In the genomic region with DNA sequence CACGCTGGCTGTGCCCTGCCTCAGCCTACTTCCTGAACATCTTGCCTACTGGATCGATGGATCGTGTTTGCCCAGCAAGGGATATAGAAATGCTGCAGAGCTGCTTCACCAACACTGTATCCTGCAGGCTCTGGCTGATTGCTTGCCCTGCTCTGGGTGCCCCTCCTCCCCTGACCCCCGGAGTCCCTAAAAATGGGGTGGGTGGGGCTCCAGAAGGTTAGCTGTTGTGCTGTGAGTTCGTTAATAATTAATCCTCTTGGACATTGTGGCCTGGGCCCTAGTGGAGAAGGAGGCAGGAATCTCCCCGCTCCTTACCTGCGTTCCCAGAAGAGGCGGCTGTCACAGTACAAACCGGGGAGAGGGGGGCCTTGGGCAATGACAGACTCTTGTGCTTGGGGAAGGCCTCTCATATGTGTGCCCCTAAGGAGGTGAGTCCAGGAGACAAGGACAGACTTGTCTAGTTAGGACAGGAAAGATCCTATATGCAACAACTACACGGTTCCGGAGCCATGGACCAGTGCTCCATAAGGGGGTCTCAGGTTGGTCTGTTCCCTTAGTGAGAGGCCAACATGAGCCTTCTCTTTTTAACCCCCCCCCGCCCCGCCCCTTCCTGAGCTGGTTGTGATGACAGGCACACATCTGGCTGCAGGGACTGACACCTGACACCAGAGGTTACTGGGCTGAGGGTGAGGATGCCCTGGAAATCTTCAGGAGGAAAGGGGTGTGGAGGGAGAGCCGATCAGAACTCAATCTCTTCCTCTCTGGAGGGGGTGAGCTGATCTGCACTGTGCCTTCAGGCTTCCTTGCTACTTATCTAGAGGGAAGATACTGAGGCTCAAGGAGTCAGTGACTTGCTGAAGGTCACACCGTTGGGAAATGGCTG, we compare ENCODE assay signal across 8 mouse cellular contexts. TPM values are rescaled to one million over a fixed set of nuclear protein-coding genes. Genes with fewer than 3 reads are reported as not detected.
DNase-seq lines count a peak whose midpoint lies in the region; ATAC-seq and TF ChIP-seq lines count a peak whose summit lies in the region.

No protein-coding gene starts in this region.

- peak overlapping the region; percentile 20 for H3K9ac ChIP-seq in ES-Bruce4 (ENCODE audit: low read depth, poor library complexity, severe bottlenecking)
- peak overlapping the region; percentile 36 for H3K9ac ChIP-seq in lung, embryonic 14.5 days

- H3K4me1 ChIP-seq in ES-Bruce4 (ENCODE audit: control insufficient read depth, insufficient read depth, low read length): peaks cover 2% of the 10 kb centered on the region
- H3K4me1 ChIP-seq in embryonic facial prominence, embryonic 10.5 days: peaks cover 34% of the 10 kb centered on the region
- H3K4me1 ChIP-seq in kidney, adult 2 months (ENCODE audit: control insufficient read depth, insufficient read depth, low read length): peaks cover 17% of the 10 kb centered on the region; the same call in 1 of the 2 replicates
- no peaks in the 10 kb centered on the region for H3K4me1 ChIP-seq in lung, embryonic 14.5 days (ENCODE audit: insufficient read depth)

- no peak for TF ChIP-seq POLR2A in ES-Bruce4 (IDR thresholded peaks at IDR 0.05; ENCODE audit: insufficient read depth, low read length)
- peak; percentile 23 for TF ChIP-seq POLR2A in kidney, adult 2 months (IDR thresholded peaks at IDR 0.05; ENCODE audit: low read depth, low read length)

- no peak for TF ChIP-seq CTCF in ES-Bruce4 (IDR thresholded peaks at IDR 0.05; ENCODE audit: low read depth, low read length)
- 0 out of 2 replicates have a peak, but pooled peaks have one; percentile 7 for TF ChIP-seq CTCF in kidney, adult 2 months (conservative IDR thresholded peaks at IDR 0.05; ENCODE audit: insufficient read depth, insufficient read length, low read depth, low read length)
- no peak for TF ChIP-seq CTCF in lung, embryonic 14.5 days (IDR thresholded peaks at IDR 0.05; ENCODE audit: low read depth)

- no peak for TF ChIP-seq EP300 in ES-Bruce4 (IDR thresholded peaks at IDR 0.05; ENCODE audit: insufficient read depth, low read depth, low read length)

- peak; percentile 56 for DNase-seq in embryonic facial prominence, embryonic 10.5 days (ENCODE audit: low spot score)
- DNase-seq in kidney, adult 2 months: peak; percentile 91
- peak; percentile 35 for DNase-seq in lung, embryonic 14.5 days
- DNase-seq in B cell, adult 2 months: no peak
- no peak for DNase-seq in thymus, postnatal 36 days
- no peak for DNase-seq in adrenal gland, adult 18-20 months (ENCODE audit: low spot score in 2 of 2)
- DNase-seq in right cerebral cortex, postnatal 36 days (ENCODE audit: low spot score in 2 of 2): no peak

- H3K4me2 ChIP-seq in lung, embryonic 14.5 days: peak overlapping the region; percentile 60

- no peak overlapping the region for H3K27ac ChIP-seq in ES-Bruce4 (ENCODE audit: insufficient read depth, low read length)
- H3K27ac ChIP-seq in embryonic facial prominence, embryonic 10.5 days (replicated peaks): peak overlapping the region; percentile 63
- peak overlapping the region; percentile 95 for H3K27ac ChIP-seq in kidney, adult 2 months (ENCODE audit: insufficient read depth, low read depth, low read length)
- peak overlapping the region; percentile 6; the same call in 1 of the 2 replicates for H3K27ac ChIP-seq in lung, embryonic 14.5 days (ENCODE audit: low read depth)

- 7% methylated on average over 15 of the region's 15 CpGs for WGBS in embryonic facial prominence, embryonic 10.5 days
- WGBS in kidney, adult 2 months: 9% methylated on average over 15 of the region's 15 CpGs
- 7% methylated on average over 15 of the region's 15 CpGs for WGBS in lung, embryonic 14.5 days

- H3K27me3 ChIP-seq in ES-Bruce4 (ENCODE audit: control insufficient read depth, insufficient read depth, low read length, poor library complexity, severe bottlenecking): no peaks in the 10 kb centered on the region
- peaks cover 26% of the 10 kb centered on the region for H3K27me3 ChIP-seq in embryonic facial prominence, embryonic 10.5 days (replicated peaks; ENCODE audit: low read depth, poor library complexity, severe bottlenecking)
- H3K27me3 ChIP-seq in kidney, adult 2 months (replicated peaks; ENCODE audit: control insufficient read depth, insufficient read depth, low read length): no peaks in the 10 kb centered on the region
- peaks cover 22% of the 10 kb centered on the region for H3K27me3 ChIP-seq in lung, embryonic 14.5 days (ENCODE audit: insufficient read depth, low read length)

- H3K9me3 ChIP-seq in ES-Bruce4 (replicated peaks; ENCODE audit: control insufficient read depth, insufficient read depth, low read length, poor library complexity, severe bottlenecking): no peaks in the 10 kb centered on the region
- no peaks in the 10 kb centered on the region for H3K9me3 ChIP-seq in embryonic facial prominence, embryonic 10.5 days
- no peaks in the 10 kb centered on the region for H3K9me3 ChIP-seq in lung, embryonic 14.5 days (ENCODE audit: low read depth, low read length)

- peak overlapping the region; percentile 54 for H3K4me3 ChIP-seq in ES-Bruce4 (ENCODE audit: low read depth, low read length)
- peak overlapping the region; percentile 58 for H3K4me3 ChIP-seq in embryonic facial prominence, embryonic 10.5 days
- H3K4me3 ChIP-seq in kidney, adult 2 months (ENCODE audit: insufficient read depth, low read depth, low read length): peak overlapping the region; percentile 78
- H3K4me3 ChIP-seq in lung, embryonic 14.5 days (ENCODE audit: low read depth, low read length): peak overlapping the region; percentile 40

- H3K36me3 ChIP-seq in ES-Bruce4 (ENCODE audit: control insufficient read depth, insufficient read depth, low read length, poor library complexity, severe bottlenecking): peaks cover 3% of the 10 kb centered on the region
- peaks cover 27% of the 10 kb centered on the region for H3K36me3 ChIP-seq in embryonic facial prominence, embryonic 10.5 days (replicated peaks)
- no peaks in the 10 kb centered on the region; the same call in 1 of the 2 replicates for H3K36me3 ChIP-seq in kidney, adult 2 months (ENCODE audit: control insufficient read depth, insufficient read depth, low read length)
- H3K36me3 ChIP-seq in lung, embryonic 14.5 days (ENCODE audit: insufficient read depth): peaks cover 18% of the 10 kb centered on the region

- peak; percentile 63 for ATAC-seq in lung, embryonic 14.5 days (ENCODE audit: insufficient read depth)

RNA-seq across cellular contexts. Expression of gene Gal3st1, which starts 0.7 kb away (rescaled TPM):
- polyA plus RNA-seq in ES-Bruce4 (2011; ENCODE audit: insufficient read depth, insufficient read length, low read depth, missing spikeins): 1.6 and 1.8 TPM in 2 replicates
- 0.55 and 0.58 TPM in 2 replicates for polyA plus RNA-seq in embryonic facial prominence, embryonic 10.5 days (2016; fragmentation: Nextera tagmentation; extraction: Ambion mirVana)
- 71.7 and 91.3 TPM in 2 replicates for polyA plus RNA-seq in kidney, adult 2 months (2012; rRNA removed)
- 4.6 and 5.3 TPM in 2 replicates for polyA plus RNA-seq in lung, embryonic 14.5 days (2014; fragmentation: Nextera tagmentation; extraction: Ambion mirVana)
- not detected for total RNA-seq in adrenal gland, adult 18-20 months (2021)

RNA-seq across cellular contexts. Expression of gene 4930556J24Rik, which starts 7.5 kb away (rescaled TPM):
- polyA plus RNA-seq in ES-Bruce4 (2011; ENCODE audit: insufficient read depth, insufficient read length, low read depth, missing spikeins): not detected in 2 replicates
- polyA plus RNA-seq in embryonic facial prominence, embryonic 10.5 days (2016; fragmentation: Nextera tagmentation; extraction: Ambion mirVana): 0.37 and 0.52 TPM in 2 replicates
- polyA plus RNA-seq in kidney, adult 2 months (2012; rRNA removed): 0.34 and 0.73 TPM in 2 replicates
- 0.16 TPM in 2 replicates for polyA plus RNA-seq in lung, embryonic 14.5 days (2014; fragmentation: Nextera tagmentation; extraction: Ambion mirVana)
- total RNA-seq in adrenal gland, adult 18-20 months (2021): not detected

RNA-seq across cellular contexts. Expression of gene Pes1, which starts 20.3 kb away (rescaled TPM):
- polyA plus RNA-seq in ES-Bruce4 (2011; ENCODE audit: insufficient read depth, insufficient read length, low read depth, missing spikeins): 248 and 252 TPM in 2 replicates
- 108 and 119 TPM in 2 replicates for polyA plus RNA-seq in embryonic facial prominence, embryonic 10.5 days (2016; fragmentation: Nextera tagmentation; extraction: Ambion mirVana)
- polyA plus RNA-seq in kidney, adult 2 months (2012; rRNA removed): 33.3 and 33.8 TPM in 2 replicates
- polyA plus RNA-seq in lung, embryonic 14.5 days (2014; fragmentation: Nextera tagmentation; extraction: Ambion mirVana): 77.2 and 82.0 TPM in 2 replicates
- 10 to 100 TPM; 52.4 to 55.6 TPM for total RNA-seq in adrenal gland, adult 18-20 months (2021)

RNA-seq across cellular contexts. Expression of gene Sec14l4, which starts 47.2 kb away (rescaled TPM):
- 5.2 and 7.4 TPM in 2 replicates for polyA plus RNA-seq in ES-Bruce4 (2011; ENCODE audit: insufficient read depth, insufficient read length, low read depth, missing spikeins)
- polyA plus RNA-seq in embryonic facial prominence, embryonic 10.5 days (2016; fragmentation: Nextera tagmentation; extraction: Ambion mirVana): 0.29 TPM in 1 of 2 replicates, not detected in the other
- polyA plus RNA-seq in kidney, adult 2 months (2012; rRNA removed): 0.36 and 0.39 TPM in 2 replicates
- polyA plus RNA-seq in lung, embryonic 14.5 days (2014; fragmentation: Nextera tagmentation; extraction: Ambion mirVana): 3.8 and 4.2 TPM in 2 replicates
- 1 to 10 TPM; 5.6 to 6.5 TPM for total RNA-seq in adrenal gland, adult 18-20 months (2021)

RNA-seq across cellular contexts. Expression of gene Tcn2, which starts 52.1 kb away (rescaled TPM):
- polyA plus RNA-seq in ES-Bruce4 (2011; ENCODE audit: insufficient read depth, insufficient read length, low read depth, missing spikeins): 45.8 and 47.8 TPM in 2 replicates
- polyA plus RNA-seq in embryonic facial prominence, embryonic 10.5 days (2016; fragmentation: Nextera tagmentation; extraction: Ambion mirVana): 23.7 and 23.9 TPM in 2 replicates
- polyA plus RNA-seq in kidney, adult 2 months (2012; rRNA removed): 2,179 and 2,584 TPM in 2 replicates
- 37.9 and 43.2 TPM in 2 replicates for polyA plus RNA-seq in lung, embryonic 14.5 days (2014; fragmentation: Nextera tagmentation; extraction: Ambion mirVana)
- total RNA-seq in adrenal gland, adult 18-20 months (2021): 100 to 1,000 TPM; 113 to 133 TPM

Comparison
In these comparisons a context has a peak if more than half of its experiments do, and no peak if none do; other contexts are left out.
1. DNase-seq: peak in embryonic facial prominence, embryonic 10.5 days (single experiment), kidney, adult 2 months (single experiment) and lung, embryonic 14.5 days (single experiment); none in B cell, adult 2 months (0 of 2), thymus, postnatal 36 days (0 of 2), adrenal gland, adult 18-20 months (0 of 2) and right cerebral cortex, postnatal 36 days (0 of 2).
2. RNA of gene Gal3st1, which starts 0.7 kb away (polyA plus RNA-seq): 71.7 to 91.3 TPM in kidney, adult 2 months; 4.6 to 5.3 TPM in lung, embryonic 14.5 days, 1.6 to 1.8 TPM in ES-Bruce4 and 0.55 to 0.58 TPM in embryonic facial prominence, embryonic 10.5 days; every median in the first group is over 10 times any median in the second.
3. Peak in every context shown above with its lines, with median percentiles within 50 percentile points of each other: H3K4me3 ChIP-seq.